Mouse (Mus musculus): Measurements from ENCODE around the gene Ube2l3.

The Ube2l3 gene

DNA sequence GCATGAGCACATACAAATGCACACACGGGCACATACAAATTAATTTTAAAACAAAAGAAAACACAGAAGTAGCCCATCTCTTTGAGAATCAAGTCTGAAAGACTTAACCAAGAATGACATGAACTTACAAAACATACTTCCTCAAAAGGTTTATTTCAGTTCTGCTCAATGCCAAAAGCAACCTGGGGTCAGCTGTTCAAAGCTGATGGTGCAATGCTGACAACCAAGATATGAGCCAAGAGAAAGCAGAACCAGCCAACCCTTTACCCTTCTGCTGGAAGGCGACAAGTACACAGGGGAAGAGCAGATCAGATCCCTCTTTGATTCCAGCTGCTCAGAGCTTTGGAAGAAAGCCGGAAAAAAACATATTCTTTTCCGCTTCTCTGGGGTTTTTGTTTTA lies 21.1 kb downstream of the Ube2l3 start:
- no peak for TF ChIP-seq GATA4 (IDR thresholded peaks at IDR 0.05; ENCODE audit: insufficient replicate concordance, low read length)

DNA sequence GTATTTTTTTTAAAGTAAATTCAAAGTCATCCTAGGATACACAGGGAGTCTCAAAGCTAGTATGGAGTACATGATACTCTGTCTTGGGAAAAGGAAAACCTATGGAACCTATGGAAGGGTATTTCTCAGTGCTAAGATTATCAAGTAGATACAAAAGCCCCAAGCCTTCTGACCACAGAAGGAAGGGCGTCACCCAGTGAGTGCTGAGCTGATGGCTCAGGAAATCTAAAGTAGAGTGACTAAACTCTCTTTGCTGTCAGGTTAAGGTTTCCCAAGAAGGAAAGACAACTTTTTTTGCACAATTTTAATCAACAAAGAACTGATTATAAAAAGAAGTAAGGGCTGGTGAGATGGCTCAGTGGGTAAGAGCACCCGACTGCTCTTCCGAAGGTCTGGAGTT lies 22.7 kb downstream of the Ube2l3 start:
- no peak for TF ChIP-seq GATA4 (IDR thresholded peaks at IDR 0.05; ENCODE audit: insufficient replicate concordance, low read length)

- TF ChIP-seq GATA4 (IDR thresholded peaks at IDR 0.05; ENCODE audit: insufficient replicate concordance, low read length): no peak
These were observed 24.8 kb downstream of the Ube2l3 start for GRCm38 (mm10) chr16:17177623-17178170.

- TF ChIP-seq GATA4 (IDR thresholded peaks at IDR 0.05; ENCODE audit: insufficient replicate concordance, low read length): no peak
These were observed 26.7 kb downstream of the Ube2l3 start for GRCm38 (mm10) chr16:17175765-17176164.

GRCm38 (mm10) chr16:17168049-17168448 lies 34.4 kb downstream of the Ube2l3 start:
- TF ChIP-seq GATA4 (IDR thresholded peaks at IDR 0.05; ENCODE audit: insufficient replicate concordance, low read length): no peak

DNA sequence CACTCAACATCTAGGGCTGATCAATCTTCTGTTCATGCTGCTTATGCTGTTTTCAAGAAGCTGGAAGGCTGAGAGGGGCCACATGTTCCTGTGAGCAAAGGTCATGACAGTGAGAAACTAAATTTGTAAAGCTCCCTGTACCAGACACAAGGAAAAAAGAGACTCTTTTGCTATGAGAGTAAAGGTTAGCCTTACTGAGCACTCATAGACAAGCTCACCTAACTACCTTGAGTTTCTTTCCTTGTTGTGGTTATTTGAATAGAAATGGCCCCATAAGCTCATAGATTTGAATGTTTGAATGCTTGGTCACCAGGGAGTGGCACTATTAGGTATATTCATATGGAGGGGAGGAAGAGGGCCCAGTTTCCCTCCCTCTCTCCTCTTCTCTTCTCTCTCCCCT lies 35.3 kb downstream of the Ube2l3 start:
- no peak for TF ChIP-seq GATA4 (IDR thresholded peaks at IDR 0.05; ENCODE audit: insufficient replicate concordance, low read length)

DNA sequence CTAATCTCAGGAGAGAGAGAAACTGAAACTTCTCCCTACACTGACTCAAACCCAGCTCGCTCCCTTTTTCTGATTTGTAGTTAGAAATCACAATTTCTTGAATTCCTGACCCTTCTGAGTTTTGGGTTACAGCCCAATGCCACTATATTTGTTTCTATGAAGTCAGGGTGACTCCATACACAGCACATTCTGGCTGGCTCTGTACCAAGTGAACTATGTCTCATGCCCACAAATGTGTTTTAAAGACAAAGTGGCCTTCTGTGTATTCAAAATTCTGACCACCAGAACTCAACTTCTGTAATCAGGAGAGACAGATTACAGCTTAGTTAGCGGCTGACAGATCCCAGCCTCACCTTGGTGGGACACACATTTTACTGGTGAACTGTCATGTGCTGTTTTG lies 48.1 kb downstream of the Ube2l3 start:
- TF ChIP-seq GATA4 (IDR thresholded peaks at IDR 0.05; ENCODE audit: insufficient replicate concordance, low read length): no peak

- TF ChIP-seq GATA4 (IDR thresholded peaks at IDR 0.05; ENCODE audit: insufficient replicate concordance, low read length): no peak
These were observed 50.6 kb downstream of the Ube2l3 start for GRCm38 (mm10) chr16:17151874-17152273.

DNA sequence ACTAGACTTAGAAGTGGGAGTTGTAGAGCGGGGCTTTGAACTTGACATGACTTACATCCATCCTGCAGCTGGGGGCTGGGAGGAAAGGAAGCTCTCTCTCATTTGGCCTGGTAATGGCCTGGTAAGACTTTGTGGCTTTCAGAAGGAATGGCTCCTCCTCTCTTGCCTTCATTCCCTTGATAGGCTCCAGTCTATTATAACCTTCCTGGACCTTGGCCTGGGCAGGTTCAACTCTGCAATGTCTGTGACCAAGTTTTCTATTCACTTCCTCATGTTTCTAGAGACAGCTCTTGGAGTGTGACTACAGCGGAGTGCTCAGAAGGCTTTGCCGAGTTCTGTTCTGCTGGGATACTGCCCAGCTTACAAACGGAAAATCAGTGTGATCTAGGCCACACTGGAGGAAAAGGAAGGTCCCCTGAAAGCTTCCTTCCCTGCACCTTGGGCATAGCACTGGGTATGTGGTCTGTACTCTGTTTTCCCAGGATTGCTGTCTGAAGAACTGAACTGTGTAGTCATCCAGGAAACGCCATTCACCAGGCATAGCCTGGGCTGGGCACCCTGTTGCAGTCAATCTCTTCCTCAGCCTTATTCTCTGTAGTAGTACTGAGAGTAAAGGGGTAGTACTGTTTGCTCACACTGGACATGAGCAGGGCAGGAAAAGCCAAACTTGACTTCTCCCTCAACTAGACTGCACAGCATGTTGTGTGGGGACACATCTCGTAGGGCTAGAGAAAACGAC lies 51.8 kb downstream of the Ube2l3 start:
- TF ChIP-seq GATA4 (IDR thresholded peaks at IDR 0.05; ENCODE audit: insufficient replicate concordance, low read length): no peak

- no peak for TF ChIP-seq GATA4 (IDR thresholded peaks at IDR 0.05; ENCODE audit: insufficient replicate concordance, low read length)
These were observed 54.4 kb downstream of the Ube2l3 start for GRCm38 (mm10) chr16:17148084-17148483.

GRCm38 (mm10) chr16:17147391-17147929 lies 55.0 kb downstream of the Ube2l3 start:
- no peak for TF ChIP-seq GATA4 (IDR thresholded peaks at IDR 0.05; ENCODE audit: insufficient replicate concordance, low read length)

DNA sequence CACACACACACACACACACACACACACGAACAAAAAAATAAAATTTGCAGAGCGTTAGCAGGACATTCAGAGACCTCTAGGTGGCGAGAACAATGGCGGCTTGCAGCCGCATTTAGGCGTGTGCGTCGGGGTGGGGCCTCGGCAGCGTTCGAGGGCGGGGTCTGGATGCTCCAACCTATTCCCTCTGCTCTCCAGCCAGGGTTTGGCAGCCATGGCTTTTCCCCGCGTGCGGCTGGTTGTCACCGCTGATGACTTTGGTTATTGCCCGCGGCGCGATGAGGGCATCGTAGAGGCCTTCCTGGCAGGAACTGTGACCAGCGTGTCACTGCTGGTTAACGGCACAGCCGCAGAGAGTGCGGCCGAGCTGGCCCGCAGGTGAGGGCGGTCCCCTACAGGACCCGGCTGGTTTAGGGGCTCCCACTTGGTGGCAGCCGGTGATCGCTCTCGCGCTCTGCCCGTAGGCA lies 55.6 kb downstream of the Ube2l3 start, which contains the start of gene Ccdc116:
TSS of gene Ccdc116 (minus strand) at position 458 of the 464 bp plus-strand sequence.
- TF ChIP-seq GATA4 (IDR thresholded peaks at IDR 0.05; ENCODE audit: insufficient replicate concordance, low read length): no peak

- TF ChIP-seq GATA4 (IDR thresholded peaks at IDR 0.05; ENCODE audit: insufficient replicate concordance, low read length): no peak
These were observed 58.1 kb downstream of the Ube2l3 start, which contains the start of gene Ydjc for GRCm38 (mm10) chr16:17144339-17144738. Gene Ydjc, plus strand, starts transcription at chr16:17144621.

DNA sequence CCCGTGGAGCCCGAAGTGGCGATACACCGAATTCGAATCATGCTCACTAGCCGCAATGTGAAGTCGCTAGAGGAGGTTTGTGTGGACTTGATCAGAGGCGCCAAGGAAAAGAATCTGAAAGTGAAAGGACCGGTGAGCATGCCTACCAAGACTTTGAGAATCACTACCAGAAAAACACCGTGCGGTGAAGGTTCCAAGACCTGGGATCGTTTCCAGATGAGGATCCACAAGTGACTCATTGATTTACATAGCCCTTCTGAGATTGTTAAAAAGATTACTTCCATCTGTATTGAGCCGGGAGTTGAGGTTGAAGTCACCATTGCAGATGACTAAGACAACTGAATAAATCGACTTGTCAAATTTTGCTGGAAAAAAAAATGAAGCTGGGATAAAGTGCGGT lies 65.1 kb downstream of the Ube2l3 start:
- TF ChIP-seq GATA4 (IDR thresholded peaks at IDR 0.05; ENCODE audit: insufficient replicate concordance, low read length): no peak

DNA sequence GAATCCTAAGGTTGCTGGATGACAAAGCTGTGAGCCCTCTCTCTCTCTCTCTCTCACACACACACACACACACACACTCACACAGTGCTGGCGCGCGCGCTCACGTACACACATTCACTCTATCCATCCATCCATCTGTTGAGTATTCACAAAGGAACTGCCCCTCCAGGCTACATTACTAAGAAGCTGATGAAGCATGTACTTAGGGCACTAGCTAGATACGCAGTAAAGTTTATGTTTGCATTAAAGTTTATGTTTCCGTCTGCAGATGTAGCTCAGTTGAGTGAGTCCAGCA lies 69.6 kb downstream of the Ube2l3 start:
- no peak for TF ChIP-seq GATA4 (IDR thresholded peaks at IDR 0.05; ENCODE audit: insufficient replicate concordance, low read length)

DNA sequence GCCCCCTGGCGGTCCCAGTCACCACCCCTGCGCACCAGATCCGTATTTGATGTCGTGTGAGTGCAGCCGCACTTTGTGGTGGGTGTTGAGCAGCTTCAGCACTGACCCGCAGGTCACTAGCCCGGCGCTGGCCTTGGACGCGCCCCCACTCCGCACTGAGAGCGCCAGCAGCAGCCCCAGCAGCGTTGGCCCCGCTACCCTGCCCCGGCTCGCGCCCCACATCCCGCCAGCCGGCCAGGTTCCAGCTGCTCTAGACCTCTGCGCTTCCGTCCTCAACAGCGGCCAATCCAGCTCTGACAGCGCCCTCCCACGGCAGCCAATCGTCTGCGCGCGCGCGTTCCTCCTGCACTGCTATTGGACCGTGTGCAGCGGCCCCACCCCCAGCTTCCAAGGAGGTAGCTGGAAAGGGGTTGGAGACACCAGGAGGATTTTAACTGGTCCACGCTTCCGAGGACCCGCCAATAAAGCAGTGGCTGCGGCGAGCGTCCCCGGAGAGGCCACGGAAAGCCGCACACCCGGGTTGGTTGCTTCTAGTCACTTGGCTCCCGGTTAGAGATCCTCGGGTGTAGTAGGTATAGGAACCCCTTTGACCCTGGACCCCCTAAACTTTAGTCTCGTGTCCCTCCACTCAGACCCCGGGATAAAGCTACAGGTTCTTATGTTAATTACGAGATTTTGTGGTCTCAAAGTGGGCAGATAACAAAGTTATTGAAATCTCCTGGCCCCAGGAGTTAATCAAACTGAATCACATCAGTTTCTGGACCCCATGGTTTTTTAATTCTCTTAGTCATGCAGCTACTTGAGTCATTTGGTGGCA lies 70.2 kb downstream of the Ube2l3 start, which contains the start of gene Sdf2l1:
TSS of gene Sdf2l1 (minus strand) at position 295 of the 817 bp plus-strand sequence.
- TF ChIP-seq GATA4 (IDR thresholded peaks at IDR 0.05; ENCODE audit: insufficient replicate concordance, low read length): no peak
